Mouse (Mus musculus) left cerebral cortex, adult 2 months (tissue): ENCODE data around the gene Rarres1. TPM values are rescaled to one million over a fixed set of nuclear protein-coding genes. Genes with fewer than 3 reads are reported as not detected.

Source experiments
- DNase-seq, 2 experiments: peaks; one replicate each; pipeline ENCODE4 v3.0.0; 2021 to 2022; ENCODE audit warnings: low spot score in 2 of 2, mixed read lengths in 1 of 2; ENCODE audit errors: extremely low spot score in 1 of 2
- H3K27ac ChIP-seq: fragments of 200-600 bp; 2 replicates; pipeline ENCODE4 v1.8.1; 2022
- H3K4me3 ChIP-seq: fragments of 200-600 bp; 2 replicates; pipeline ENCODE4 v1.8.1; 2022
- CTCF ChIP-seq: fragments of 200-600 bp; IDR thresholded peaks from 2 replicates; pipeline ENCODE4 v1.8.1; 2022; ENCODE audit warnings: antibody characterized with exemption, mild to moderate bottlenecking, moderate library complexity
- intact Hi-C: fragments of 180-260 bp; cut with DNase I; formaldehyde crosslinking; loops from one replicate; pipeline ENCODE4 v1.15.1; 2025
- long read RNA-seq, 2 experiments: library from polyadenylated mRNA; stranded (forward); transcript quantifications; one replicate each; pipeline ENCODE4 v2.0.0; 2021; ENCODE audit warnings: borderline mapping rate in 2 of 2
- total RNA-seq, 2 experiments: library from RNA; stranded (reverse); gene quantifications; 2 replicates each; pipeline ENCODE4 v1.2.3; 2021

Gene Rarres1
- 1 to 10 TPM; 1.5 to 1.7 TPM for total RNA-seq
- long read RNA-seq, experiment 1, transcript Rarres1-201 (6 exons, 1,325 nt), result major isoform, 5 of 5 reads
- long read RNA-seq, experiment 1, partial matches to known transcripts, result 0 of 5 reads
- long read RNA-seq, experiment 1, other reads (novel, unspliced or antisense), result 0 of 5 reads
- long read RNA-seq, experiment 2, partial matches to known transcripts, result 0 of 4 reads
- long read RNA-seq, experiment 2, other reads (novel, unspliced or antisense), result 0 of 4 reads

- H3K27ac ChIP-seq, result no peak within 1 kb of the TSS
- no peak for TF ChIP-seq CTCF
- DNase-seq, result peak in 1 of 2 experiments; percentile 40
- peak within 1 kb of the TSS; percentile 59 for H3K4me3 ChIP-seq
- intact Hi-C loops, result no loop called here
These were observed at the start of gene Rarres1 for GRCm38 (mm10) chr3:67515274-67515801. TSS of gene Rarres1 (minus strand) at chr3:67515523.

- no peak overlapping the region for H3K4me3 ChIP-seq
- TF ChIP-seq CTCF, result peak; percentile 45
- intact Hi-C loops, result loop anchor here (10.0 kb wide), 1 partner anchor 1230 kb away; no protein-coding TSS in a partner anchor
- no peak for DNase-seq
- H3K27ac ChIP-seq, result no peak overlapping the region
These were observed 49.5 kb upstream of the Rarres1 start for GRCm38 (mm10) chr3:67564731-67565357.

- no peak for TF ChIP-seq CTCF
- intact Hi-C loops, result no loop called here
- Histone ChIP-seq H3K27ac (no peak overlapping the region), H3K4me3 (no peak overlapping the region)
- no peak for DNase-seq
These were observed 42.5 kb upstream of the Rarres1 start for GRCm38 (mm10) chr3:67557718-67558354.

- no peak overlapping the region for H3K4me3 ChIP-seq
- DNase-seq, result no peak
- H3K27ac ChIP-seq, result no peak overlapping the region
- intact Hi-C loops, result no loop called here
- TF ChIP-seq CTCF, result no peak
These were observed 41.9 kb upstream of the Rarres1 start for GRCm38 (mm10) chr3:67557200-67557651.

- DNase-seq, result no peak
- intact Hi-C loops, result no loop called here
- no peak overlapping the region for H3K4me3 ChIP-seq
- H3K27ac ChIP-seq, result no peak overlapping the region
- no peak for TF ChIP-seq CTCF
These were observed 39.9 kb upstream of the Rarres1 start for GRCm38 (mm10) chr3:67555211-67555610.

GRCm38 (mm10) chr3:67553927-67554448 lies 38.7 kb upstream of the Rarres1 start:
- TF ChIP-seq CTCF, result no peak
- intact Hi-C loops, result no loop called here
- Histone ChIP-seq H3K4me3 (no peak overlapping the region), H3K27ac (no peak overlapping the region)
- no peak for DNase-seq

GRCm38 (mm10) chr3:67553281-67553680 lies 38.0 kb upstream of the Rarres1 start:
- no peak overlapping the region for H3K27ac ChIP-seq
- intact Hi-C loops, result no loop called here
- no peak for TF ChIP-seq CTCF
- H3K4me3 ChIP-seq, result no peak overlapping the region
- DNase-seq, result no peak

GRCm38 (mm10) chr3:67551193-67551592 lies 35.9 kb upstream of the Rarres1 start:
- DNase-seq, result no peak
- TF ChIP-seq CTCF, result no peak
- H3K4me3 ChIP-seq, result no peak overlapping the region
- intact Hi-C loops, result no loop called here
- no peak overlapping the region for H3K27ac ChIP-seq

GRCm38 (mm10) chr3:67543630-67544029 lies 28.3 kb upstream of the Rarres1 start:
- H3K4me3 ChIP-seq, result no peak overlapping the region
- DNase-seq, result no peak
- no peak for TF ChIP-seq CTCF
- H3K27ac ChIP-seq, result no peak overlapping the region
- intact Hi-C loops, result no loop called here

- H3K27ac ChIP-seq, result no peak overlapping the region
- no peak overlapping the region for H3K4me3 ChIP-seq
- no peak for DNase-seq
- intact Hi-C loops, result no loop called here
- no peak for TF ChIP-seq CTCF
These were observed 9.4 kb upstream of the Rarres1 start for GRCm38 (mm10) chr3:67524768-67525167.

- DNase-seq, result no peak
- intact Hi-C loops, result no loop called here
- H3K4me3 ChIP-seq, result no peak overlapping the region
- no peak overlapping the region for H3K27ac ChIP-seq
- no peak for TF ChIP-seq CTCF
These were observed 7.4 kb upstream of the Rarres1 start for GRCm38 (mm10) chr3:67522709-67523108.

GRCm38 (mm10) chr3:67520568-67521143 lies 5.3 kb upstream of the Rarres1 start:
- no peak overlapping the region for H3K27ac ChIP-seq
- intact Hi-C loops, result no loop called here
- H3K4me3 ChIP-seq, result no peak overlapping the region
- DNase-seq, result no peak
- TF ChIP-seq CTCF, result no peak
